Mouse (Mus musculus) splenic B cell, adult 2 months (primary cell): ENCODE measurements at regions not wholly inside any gene's neighbourhood (a gene's known extent, or its start where the extent isn't known, plus 50 kb on each side); places are given as distances from the start of the nearest gene placed in this dataset.

Experiments
- DNase-seq: peaks from one replicate; pipeline ENCODE4 v3.0.0-alpha.2; 2011; ENCODE audit warnings: low read depth, low spot score
- H3K27me3 ChIP-seq: 2 replicates; pipeline ENCODE4 v1.6.1; 2012; ENCODE audit warnings: mild to moderate bottlenecking, low read length, moderate library complexity, mixed read lengths; ENCODE audit not compliant: control insufficient read depth, poor library complexity, insufficient read depth, severe bottlenecking
- H3K36me3 ChIP-seq: 2 replicates; pipeline ENCODE4 v1.6.1; 2012; ENCODE audit warnings: mild to moderate bottlenecking, low read length, moderate library complexity, mixed read lengths; ENCODE audit not compliant: control insufficient read depth, poor library complexity, insufficient read depth, severe bottlenecking

DNA sequence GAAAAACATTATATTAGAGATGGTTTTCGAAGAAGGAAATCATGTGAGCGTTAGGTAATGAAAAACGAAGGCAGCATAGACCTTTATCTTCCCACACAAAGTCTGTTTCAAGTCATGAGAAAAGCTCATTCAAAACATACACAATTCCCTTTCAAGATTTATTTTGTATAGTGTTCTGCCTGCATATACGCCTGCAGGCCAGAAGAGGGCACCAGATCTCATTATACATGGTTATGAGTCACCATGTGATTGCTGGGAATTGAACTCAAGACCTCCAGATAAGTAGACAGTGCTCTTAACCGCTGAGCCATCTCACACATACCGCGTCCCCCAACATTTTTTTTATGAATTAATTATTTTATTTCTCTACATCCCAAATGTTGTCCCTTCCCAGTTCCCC lies 578.3 kb upstream of the Ccdc54 start:
- Histone ChIP-seq H3K27me3 (no peaks in the 10 kb centered on the region), H3K36me3 (no peaks in the 10 kb centered on the region)
- no peak for DNase-seq

- no peak for DNase-seq
- no peaks in the 10 kb centered on the region for H3K27me3 ChIP-seq
- H3K36me3 ChIP-seq, result no peaks in the 10 kb centered on the region
Measured at GRCm38 (mm10) chr16:51160768-51161167, 569.8 kb upstream of the Ccdc54 start.

GRCm38 (mm10) chr16:51138575-51138974 lies 547.6 kb upstream of the Ccdc54 start:
- Histone ChIP-seq H3K36me3 (no peaks in the 10 kb centered on the region), H3K27me3 (no peaks in the 10 kb centered on the region)
- DNase-seq, result no peak

GRCm38 (mm10) chr16:51119835-51120234 lies 528.9 kb upstream of the Ccdc54 start:
- no peaks in the 10 kb centered on the region for H3K27me3 ChIP-seq
- no peak for DNase-seq
- no peaks in the 10 kb centered on the region for H3K36me3 ChIP-seq

GRCm38 (mm10) chr16:51118365-51118764 lies 527.4 kb upstream of the Ccdc54 start:
- Histone ChIP-seq H3K36me3 (no peaks in the 10 kb centered on the region), H3K27me3 (no peaks in the 10 kb centered on the region)
- DNase-seq, result no peak

DNA sequence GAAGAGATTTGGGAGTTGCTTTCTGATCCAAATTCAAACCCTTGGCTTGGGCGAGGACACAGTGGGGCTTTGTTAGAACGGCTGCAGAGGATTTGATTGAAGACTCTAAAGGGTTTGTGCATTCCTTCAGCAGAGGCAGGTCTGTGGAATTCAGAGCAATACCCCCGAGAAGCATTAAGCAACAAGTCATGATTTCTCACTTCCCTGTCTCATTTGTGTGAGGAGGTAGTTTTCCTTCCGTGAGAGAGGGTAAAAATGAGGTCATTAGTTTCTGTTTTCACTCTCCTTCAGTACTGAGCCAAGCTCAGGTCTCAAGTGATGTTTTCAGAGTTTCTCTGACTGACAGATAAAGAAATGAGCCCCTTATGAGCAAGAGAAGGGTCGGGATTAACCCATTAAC lies 526.9 kb upstream of the Ccdc54 start:
- no peak for DNase-seq
- H3K27me3 ChIP-seq, result no peaks in the 10 kb centered on the region
- H3K36me3 ChIP-seq, result no peaks in the 10 kb centered on the region

DNA sequence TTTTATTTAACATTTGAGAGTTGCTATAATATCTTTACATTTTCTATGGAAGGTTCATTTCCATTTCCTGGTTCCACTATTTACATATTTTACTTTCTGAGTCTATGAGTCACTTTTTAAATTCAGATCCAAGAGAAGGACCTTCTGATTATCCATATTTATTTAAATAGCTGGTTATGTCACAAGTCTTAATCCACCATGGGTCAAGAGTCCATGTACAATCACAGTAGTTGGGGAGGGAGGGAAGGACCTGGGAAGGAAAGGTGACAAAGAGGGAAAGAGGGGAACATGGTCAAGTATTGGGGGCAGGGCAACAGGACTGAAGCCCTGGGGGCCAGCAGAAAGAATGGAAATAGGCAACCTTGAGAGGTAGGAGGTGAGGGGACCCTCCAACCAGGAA lies 518.9 kb upstream of the Ccdc54 start:
- Histone ChIP-seq H3K27me3 (no peaks in the 10 kb centered on the region), H3K36me3 (no peaks in the 10 kb centered on the region)
- no peak for DNase-seq

- Histone ChIP-seq H3K36me3 (no peaks in the 10 kb centered on the region), H3K27me3 (no peaks in the 10 kb centered on the region)
- no peak for DNase-seq
Measured at GRCm38 (mm10) chr16:51107421-51107820, 516.5 kb upstream of the Ccdc54 start.

DNA sequence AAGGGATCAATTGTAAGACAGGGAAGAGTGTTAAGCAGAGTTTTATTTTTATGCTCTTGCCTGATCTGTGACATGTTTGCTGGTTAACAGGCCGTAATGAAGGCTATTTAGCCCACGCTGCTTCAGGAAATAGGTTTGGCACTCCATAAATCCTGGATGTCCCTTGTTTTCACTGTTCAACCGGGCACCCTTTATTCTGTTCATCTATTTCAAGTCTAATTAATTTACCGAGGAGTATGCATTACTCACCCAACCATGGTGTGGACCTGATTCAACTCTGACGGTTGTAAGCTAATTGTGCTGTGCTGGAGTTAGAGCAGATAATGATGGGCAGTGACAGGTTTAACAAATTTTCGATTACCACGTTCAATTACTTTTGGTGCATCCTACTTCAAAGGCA lies 495.6 kb upstream of the Ccdc54 start:
- DNase-seq, result no peak
- Histone ChIP-seq H3K36me3 (no peaks in the 10 kb centered on the region), H3K27me3 (no peaks in the 10 kb centered on the region)

GRCm38 (mm10) chr16:51080146-51080545 lies 489.2 kb upstream of the Ccdc54 start:
- no peak for DNase-seq
- Histone ChIP-seq H3K36me3 (no peaks in the 10 kb centered on the region), H3K27me3 (no peaks in the 10 kb centered on the region)

DNA sequence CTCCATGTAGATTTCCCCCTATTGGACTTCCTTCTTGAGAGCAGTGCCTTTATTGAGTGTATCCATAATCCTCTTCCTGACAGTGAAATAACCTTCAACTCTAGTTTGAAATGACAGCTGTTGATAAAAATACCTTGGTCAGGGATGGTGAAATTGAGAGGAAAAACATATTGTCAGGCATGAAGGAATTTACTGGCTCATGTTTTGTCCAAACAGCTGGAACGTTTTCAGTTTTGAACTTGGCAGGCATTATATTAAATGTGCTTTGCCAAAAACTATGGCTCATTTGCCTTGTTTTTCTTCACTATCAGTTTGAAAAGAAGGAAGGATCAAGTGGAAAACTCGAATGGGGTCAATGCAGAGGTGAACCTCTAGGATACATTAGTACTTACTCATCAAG lies 457.7 kb upstream of the Ccdc54 start:
- no peaks in the 10 kb centered on the region for H3K36me3 ChIP-seq
- no peaks in the 10 kb centered on the region for H3K27me3 ChIP-seq
- no peak for DNase-seq

DNA sequence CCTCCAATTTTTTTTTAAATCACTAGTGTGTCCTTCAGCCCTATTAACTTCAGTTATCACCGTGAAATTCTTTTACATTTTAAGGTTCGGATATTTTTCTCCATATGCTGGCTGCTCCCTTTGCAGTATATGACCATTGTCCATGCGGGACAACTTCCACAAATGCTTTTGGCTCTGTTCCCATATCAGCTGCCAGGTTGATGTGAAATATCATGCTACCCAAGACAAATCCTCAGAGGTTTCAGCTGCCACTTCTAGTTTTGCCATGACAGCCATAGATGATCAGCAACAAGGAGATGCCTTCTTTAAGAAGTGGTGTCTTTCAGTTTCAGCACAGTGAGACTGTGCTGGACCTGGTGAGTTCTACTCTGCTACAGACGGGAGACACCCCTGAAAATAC lies 457.2 kb upstream of the Ccdc54 start:
- no peak for DNase-seq

DNA sequence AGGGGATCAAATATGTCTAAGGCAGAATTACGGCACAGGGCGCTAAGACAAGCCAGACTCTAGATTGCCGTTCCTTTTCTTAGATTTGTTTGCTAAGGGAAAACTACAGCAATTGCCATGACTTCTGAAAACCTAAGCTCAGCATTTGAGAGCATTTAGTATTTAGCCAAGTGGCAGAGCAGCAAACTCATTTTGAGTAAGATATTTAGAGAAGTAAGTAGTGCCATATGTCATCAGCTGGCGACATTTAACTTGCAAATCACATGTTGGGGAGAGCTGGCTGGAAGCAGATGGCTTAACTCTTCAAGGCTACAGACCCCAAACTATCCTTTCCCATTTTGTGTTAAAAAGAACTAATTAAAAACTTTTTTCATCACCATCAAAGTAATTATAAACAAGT lies 450.4 kb upstream of the Ccdc54 start:
- no peak for DNase-seq
- no peaks in the 10 kb centered on the region for H3K27me3 ChIP-seq
- H3K36me3 ChIP-seq, result no peaks in the 10 kb centered on the region

More for the DNA sequence above, 457.2 kb upstream of the Ccdc54 start:
- H3K36me3 ChIP-seq, result no peaks in the 10 kb centered on the region
- H3K27me3 ChIP-seq, result no peaks in the 10 kb centered on the region

DNA sequence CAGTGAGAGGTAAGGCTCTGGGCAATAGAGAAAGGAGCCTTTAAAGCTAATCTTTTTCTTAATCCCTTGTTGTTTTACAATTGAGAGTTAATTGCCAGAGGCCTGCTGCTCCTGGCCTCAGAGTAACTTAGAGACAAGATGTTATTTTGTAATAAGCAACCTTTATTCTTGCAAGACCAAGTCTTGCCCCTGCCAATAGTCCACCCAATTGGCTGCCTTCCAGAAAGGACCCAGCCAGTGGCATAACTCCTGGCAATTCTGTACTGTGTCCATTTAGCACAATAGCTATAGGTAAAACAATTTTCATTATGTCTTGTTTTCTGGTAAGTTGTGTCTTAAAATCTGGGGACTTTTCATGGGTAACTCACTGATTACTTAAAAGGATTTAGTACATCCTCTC lies 411.9 kb upstream of the Ccdc54 start:
- no peak for DNase-seq
- Histone ChIP-seq H3K27me3 (no peaks in the 10 kb centered on the region), H3K36me3 (no peaks in the 10 kb centered on the region)

GRCm38 (mm10) chr16:50964395-50964794 lies 373.4 kb upstream of the Ccdc54 start:
- Histone ChIP-seq H3K27me3 (no peaks in the 10 kb centered on the region), H3K36me3 (no peaks in the 10 kb centered on the region)
- DNase-seq, result no peak

GRCm38 (mm10) chr16:50944091-50944490 lies 353.1 kb upstream of the Ccdc54 start:
- Histone ChIP-seq H3K36me3 (no peaks in the 10 kb centered on the region), H3K27me3 (no peaks in the 10 kb centered on the region)
- DNase-seq, result no peak
